Mouse (Mus musculus) spleen, postnatal 36 days (tissue): ENCODE results near the gene Sgta.
"Not testable (repeated sequence)": the region's sequence is repeated elsewhere in the genome, so short reads cannot be mapped to it uniquely, and the experiment has no call there.

Experiments used
- DNase-seq, 2 experiments: peaks; one replicate each; pipeline ENCODE4 v3.0.0; 2022; ENCODE audit warnings: low spot score in 2 of 2, mixed read lengths in 1 of 2

Sgta gene

DNA sequence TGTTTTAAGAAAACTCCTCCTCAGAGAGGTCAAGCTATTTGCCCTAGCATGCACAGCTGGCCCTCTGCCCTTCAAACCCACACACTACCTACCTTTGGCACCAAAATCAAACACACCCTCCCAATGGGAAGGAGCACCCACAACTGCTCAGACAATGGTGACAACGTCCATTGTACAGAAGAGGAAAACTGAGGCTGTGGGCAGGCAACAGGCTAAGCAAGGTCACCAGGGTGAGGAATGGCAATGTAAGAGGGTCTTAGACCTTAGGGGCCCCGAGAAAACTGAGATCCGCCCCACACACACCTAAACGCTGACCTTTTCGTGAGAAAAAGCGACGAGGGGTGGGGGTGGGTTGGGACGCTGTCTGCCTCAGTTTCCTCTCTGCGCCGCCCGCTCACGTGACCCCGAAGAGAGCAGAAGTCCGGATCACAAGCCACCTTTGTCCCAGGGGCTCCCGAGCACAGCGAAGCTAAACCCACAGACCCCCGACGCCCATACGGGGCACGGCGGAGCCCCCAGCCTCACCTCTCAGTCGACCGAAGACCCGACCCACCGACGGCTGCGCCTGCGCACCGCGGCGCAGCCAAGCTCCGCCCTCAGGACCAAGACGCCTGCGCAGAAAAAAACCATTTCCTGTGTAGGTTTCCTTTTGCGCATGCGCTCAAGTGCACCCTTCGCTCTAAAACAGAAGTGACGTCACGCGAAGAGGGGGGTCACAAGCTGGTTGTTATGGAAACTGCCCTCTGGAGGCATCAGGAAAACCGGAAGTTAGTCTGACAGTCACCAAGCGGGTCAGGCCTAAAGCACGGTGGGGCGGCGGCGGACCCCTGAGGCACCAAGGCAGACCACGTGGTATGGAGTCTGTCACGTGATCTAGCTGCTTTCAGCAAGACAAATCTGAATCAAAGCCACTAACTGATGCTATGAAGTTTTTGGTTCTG lies at the start of gene Sgta:
Sgta (minus strand) TSS at position 579 of the 941 bp plus-strand sequence.
- peak; percentile 97 to 98 for DNase-seq

DNA sequence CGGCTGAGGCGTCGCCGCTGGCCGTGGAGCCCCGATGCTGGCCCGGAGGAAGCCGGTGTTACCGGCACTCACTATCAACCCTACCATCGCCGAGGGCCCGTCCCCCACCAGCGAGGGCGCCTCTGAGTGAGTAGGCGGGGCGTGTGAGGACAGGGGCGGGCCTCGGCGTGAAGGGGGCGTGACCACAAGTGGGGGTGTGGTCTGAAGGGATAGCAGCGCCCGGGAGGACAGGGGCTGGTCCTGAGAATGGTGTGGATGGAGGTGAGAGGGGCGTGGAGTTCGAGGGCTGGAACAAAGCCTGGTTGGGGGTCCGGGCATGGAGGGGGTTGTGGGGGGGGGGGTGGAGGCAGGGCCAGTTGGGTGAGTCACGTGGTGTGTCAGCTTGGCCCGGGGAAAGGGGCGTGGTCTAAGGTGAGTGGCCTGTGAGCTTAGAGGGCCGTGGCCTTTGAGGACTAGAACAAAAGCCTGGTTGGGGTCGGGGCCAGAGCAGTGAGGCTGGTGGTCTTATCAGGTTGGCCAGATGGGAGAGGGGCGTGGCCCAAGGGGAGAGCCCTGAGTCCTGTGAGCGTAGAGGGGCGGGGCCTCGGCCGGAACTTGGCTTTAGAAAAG lies 46.2 kb upstream of the Sgta start:
- peak; percentile 80 to 88 for DNase-seq

DNA sequence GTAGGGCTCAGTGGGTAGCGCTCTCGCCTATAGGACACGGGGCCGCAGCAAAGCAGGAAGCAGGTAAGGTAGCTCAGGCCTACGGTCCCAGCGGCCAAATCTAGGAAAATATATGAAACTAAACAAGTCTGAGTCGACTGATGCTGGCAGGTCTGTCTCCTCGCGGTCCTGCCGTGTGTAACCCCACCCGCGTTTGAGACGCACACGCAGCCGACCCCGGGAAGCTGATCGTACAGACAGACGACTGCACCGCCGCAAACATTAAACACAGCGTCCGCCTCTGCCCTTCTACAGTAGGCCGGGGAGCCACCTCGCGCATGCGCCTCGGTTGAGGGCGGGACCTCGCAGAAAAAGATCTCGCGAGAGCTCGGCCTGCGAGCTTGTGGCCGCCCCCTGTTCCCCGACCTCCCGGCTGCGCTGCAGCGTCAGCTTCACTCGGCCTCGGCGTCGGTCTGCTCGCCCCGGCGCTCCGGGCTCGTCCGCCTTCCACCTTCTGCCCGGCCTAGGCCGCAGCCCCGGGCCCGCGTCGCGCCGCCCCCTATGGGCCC lies 45.7 kb upstream of the Sgta start, which contains the start of gene Map2k2:
Map2k2 (plus strand) TSS at position 351 of the 548 bp plus-strand sequence.
- DNase-seq, result peak; percentile 96 to 98

DNA sequence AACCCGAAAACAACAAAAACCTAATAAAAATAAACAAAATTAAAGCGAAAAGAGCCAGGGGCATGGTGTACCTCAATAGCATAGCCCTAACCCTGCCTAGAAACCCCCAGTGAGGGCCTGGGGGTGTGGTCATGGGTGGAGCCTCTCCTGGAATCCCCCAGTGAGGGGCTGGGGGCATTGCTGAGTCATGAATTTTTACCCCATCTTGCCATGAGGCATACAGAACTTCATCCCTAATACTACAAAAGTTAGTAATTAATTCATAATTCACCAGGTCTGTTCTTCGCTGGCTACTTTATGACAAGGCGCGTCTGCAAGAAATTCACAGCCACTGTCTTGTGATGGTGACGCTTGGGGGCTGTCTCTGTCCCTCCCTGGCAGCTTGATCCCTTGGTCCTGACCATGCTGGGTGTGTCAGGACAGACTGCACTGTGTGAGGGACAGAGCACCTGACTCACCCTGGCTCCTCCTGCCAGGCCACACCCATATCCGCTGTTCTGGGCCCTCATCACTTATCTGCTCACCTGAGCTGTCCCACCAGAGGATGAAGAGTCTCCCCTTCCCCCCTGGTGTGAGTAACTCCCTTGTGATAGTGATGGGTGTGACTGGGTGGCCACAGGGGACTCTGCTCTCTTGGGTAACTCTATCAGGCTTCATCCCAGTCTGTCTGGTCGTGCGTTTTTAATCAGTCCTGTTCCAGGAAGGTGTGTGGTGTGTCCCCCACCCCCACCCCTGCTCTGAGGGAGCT lies 35.1 kb upstream of the Sgta start:
- no peak for DNase-seq

DNA sequence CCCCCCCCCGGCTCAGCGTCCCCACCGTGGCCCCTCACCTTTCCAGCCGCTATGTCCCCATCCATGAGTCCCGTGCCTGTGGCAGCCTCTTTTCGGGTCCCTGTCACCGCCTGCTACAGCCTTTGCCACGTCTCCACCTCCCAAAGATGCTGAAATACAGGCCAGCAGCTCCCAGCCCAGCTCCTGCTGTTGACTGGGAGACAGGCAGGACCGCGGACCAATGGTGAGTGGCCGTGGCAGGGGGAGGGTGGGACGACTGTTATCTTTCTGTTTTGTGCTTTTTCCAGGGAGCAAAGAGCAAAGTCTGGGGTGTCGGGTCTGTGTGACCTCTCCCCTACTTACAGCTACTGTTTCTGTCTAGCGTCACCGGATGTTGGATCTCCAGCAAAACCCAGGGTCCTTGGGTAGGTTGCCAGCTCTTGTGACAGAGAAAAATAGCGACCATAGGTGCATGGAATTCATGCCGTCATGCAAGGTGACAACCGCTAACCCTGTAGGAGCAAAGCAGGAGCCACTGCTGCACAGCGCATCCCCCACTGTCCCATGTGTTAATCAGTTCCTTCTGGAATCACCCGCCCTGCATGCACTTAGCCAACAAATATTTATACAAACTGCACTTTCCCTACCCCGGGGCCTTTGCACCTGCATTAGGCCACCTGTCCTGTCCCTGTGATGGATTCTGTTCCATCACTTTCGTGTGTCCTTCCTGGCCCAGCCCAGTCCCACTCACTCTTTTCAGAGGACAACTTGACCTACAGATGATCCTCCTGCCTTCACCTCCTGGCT lies 32.7 kb upstream of the Sgta start:
- no peak for DNase-seq

DNA sequence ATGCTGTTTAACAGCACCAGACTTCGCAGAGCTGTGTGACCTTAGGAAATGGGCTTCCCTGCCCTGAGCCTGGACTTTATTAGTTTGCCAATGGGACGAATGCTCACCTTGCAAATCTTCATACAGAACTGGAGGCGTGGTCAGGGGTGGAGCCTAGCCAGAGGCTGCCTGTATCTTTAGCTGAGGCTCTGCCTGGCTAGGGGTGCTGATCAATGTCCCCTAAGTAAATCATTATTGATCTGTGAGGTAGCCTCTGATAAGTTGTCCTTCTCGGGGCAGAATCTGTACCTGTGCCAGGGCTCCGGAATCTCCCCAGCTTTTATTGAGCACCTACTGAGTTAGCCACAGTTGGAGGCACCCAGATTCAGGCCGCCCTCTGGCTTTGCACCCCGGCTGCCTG lies 30.6 kb upstream of the Sgta start:
- no peak for DNase-seq

DNA sequence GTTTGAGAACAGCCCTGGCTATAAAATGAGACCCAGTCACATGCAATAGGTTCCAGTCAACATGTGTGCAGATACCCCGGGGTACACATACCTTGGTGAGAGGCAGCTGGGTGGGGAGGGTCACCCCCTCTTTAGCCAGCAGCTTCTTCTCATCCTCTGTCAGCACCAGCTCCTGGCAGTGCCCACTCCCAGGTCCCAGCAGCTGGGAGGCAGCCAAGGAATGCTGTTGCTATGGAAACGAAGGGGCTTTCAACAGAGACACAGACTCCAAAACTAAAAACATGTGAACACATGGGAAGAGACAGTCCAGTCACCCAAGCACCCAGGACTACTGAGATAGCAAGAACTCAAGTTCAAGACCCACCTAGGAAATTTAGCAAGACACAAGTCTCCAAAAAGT lies 29.2 kb upstream of the Sgta start:
- no peak for DNase-seq

DNA sequence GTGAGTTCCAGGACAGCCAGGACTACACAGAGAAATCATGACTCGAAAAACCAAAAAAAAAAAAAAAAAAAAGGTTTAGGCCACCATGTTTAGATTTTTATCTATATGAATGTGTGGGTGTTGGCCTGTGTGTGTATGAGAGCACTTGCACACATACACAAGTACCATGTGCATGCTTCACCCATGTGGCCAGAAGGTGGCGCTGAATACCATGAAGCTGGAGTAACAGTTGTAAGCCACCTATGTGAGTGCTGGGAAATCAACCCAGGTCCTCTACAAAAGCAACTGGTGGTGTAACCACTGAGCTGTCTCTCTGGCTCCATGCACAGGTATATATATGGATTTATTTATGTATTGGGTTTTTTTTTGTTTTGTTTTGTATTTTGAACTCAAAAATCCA lies 27.0 kb upstream of the Sgta start:
- DNase-seq, result peak in 1 of 2 experiments; percentile 45

DNA sequence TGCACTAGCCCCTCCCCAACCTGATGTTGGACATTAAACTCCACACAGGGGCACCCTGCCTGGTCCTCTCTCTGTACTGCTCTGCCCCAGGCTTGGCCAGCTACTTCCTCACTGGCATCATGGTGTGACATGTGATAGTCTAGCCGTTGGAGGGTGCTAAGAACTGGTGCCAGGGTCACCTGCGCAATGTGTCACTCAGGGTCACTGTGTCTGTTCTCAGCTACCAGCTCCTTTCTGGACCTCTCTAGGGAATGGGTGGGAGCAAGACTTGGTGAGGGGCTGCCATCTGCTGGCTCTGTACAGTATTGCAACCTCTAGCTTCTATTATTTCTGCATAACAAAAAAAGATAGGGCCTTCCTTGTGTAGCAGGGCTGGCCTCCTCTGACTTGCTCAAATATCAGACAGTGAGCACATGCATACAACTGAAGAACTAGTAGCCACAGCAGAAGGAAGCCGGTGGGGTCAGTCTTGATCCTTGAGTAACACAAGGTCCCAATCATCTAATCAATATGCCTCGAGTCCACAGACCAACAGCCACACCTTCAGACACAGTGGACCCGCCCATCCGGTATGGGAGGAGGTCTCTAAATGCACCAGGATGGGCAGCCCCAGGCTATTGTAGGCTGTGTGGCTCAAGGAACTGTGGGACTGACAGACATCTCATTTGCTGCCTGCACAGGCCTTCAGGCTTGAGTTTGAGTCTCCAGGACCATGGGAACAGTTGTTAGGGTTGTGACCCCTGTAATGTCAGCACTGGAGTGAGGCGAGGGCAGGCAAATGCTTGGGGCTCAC lies 22.4 kb upstream of the Sgta start:
- DNase-seq, result peak; percentile 54 to 62

DNA sequence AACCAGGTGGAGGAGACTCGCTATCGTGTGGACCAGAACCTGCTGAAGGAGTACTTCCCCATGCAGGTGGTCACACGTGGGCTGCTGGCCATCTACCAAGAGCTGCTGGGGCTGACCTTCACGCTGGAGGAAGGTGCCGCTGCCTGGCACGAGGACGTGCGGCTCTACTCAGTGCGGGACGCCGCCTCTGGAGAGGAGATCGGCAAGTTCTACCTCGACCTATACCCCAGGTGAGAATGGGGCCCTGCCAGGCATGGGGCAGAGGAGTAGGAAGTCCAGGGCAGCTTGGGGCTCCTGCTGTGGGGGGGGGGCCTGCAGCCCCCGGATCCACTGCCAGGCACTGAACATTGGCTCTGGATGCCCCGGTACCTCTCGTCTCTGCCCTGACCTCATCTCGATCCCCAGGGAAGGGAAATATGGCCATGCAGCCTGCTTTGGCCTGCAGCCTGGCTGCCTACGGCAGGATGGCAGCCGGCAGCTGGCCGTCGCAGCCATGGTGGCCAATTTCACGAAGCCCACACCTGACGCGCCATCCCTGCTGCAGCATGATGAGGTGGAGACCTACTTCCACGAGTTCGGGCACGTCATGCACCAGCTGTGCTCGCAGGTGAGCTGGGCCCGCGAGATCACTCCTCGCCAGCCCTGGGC lies 20.2 kb upstream of the Sgta start:
- DNase-seq, result no peak

DNA sequence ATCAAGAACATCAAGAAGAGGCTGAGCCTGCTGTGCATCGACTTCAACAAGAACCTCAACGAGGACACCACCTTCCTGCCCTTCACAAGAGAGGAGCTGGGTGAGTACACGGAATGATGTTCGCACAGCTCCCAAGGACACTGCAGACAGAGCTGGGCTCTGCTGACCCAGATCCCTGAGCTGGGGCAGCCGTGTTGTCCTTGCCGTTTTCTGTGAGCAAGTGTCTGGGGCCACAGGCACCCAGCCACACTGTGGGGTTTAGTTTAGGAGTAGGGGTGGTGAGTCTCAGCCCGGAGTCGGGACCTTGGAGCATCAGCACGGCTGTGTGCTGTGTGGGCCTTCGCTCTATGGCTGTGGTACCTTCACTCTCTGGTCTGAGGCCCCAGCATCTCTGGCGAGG lies 17.9 kb upstream of the Sgta start:
- no peak for DNase-seq

DNA sequence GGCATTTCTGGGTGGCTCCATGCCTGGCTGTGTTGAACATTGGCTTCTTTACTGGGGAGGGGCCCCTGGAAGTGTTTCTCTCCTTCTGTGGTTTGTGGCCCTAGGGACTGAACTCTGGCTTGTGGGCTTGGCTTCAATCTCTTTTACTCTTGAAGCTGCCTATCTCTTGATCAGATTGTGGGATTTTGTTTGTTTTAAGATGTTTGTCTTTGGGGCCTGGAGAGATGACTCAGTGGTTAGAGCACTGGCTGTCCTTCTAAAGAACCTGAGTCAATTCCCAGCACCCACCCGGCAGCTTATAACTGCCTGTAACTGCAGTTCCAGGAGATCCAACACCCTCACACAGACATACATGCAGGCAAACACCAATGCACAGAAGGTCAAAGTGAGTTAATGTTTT lies 16.4 kb upstream of the Sgta start:
- DNase-seq, result no peak

DNA sequence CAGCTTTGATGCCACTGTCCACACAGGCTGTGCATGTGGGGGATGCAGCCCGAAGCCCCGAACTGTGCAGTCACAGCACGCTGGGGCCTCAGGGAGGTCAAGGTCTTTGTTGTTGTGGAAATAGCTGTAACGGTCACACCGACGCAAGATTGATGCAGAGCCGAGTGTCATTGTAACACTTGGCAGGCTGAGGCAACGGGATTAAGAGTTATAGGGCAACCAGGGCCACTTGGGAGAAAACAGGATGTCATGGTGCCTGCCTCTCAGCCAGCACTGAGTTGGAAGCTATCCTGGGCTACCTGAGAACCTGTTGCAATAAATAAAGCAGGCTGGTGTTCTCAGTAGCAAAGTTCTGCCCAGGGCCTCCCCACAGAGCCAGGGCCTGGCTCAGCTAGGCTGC lies 15.8 kb upstream of the Sgta start:
- DNase-seq, result no peak

DNA sequence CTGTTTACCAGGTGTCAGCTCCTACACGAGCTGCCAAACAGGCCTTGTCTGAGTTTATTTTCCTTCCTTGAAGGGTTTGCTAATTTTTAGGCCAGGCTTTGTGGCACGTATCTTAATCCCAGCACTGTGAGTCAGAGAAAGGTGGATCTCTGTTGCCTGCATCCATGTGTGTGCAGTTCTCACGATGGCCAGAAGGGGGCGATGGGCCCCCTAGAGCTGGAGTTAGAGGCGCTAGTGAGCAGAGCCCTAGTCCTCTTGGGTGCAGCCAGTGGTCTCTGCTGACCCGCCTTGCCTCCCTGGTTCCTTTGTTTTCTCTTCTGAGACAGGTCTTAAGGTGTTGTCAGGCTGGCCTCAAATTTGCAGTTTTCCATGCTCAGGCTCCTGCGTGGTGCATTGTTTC lies 13.5 kb upstream of the Sgta start:
- DNase-seq, result no peak

DNA sequence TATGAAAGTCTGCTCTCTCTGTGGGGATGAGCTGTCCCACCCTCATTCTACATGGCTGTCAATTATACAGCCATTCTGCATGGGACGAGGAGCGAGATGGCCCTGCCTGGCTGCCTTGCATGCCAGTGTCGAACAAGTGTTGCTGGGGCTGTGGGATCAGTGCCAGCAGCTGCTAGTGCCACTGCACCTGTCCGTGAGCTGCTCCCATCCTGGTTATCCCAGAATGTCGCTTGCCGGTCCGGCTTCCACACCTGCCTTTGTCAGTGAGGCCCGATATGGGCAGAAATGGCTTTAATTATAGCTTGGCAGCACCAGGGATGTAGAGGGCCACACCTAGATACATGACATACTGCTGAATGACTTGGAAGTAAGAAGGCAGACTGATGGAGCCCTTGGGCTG lies 12.3 kb upstream of the Sgta start:
- DNase-seq, result no peak

DNA sequence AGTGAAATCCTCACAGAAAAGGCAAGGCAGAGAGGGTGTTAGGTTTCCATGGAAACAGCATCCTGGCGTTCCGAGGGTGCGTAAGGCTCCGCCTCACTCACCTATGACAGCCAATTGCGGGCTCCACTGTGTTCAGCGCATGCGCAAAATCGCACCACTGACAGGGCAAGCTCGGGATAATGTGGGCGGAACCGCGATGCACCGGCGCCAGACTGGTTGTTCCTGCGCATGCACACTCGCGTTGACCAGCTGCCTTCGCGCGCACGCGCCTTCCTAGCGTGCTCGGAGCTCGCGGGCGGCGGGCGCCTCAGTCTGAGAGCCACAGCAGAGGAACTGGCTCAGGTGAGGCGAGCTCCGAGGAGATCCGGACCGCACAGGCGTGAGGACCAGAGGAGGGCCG lies 9.9 kb upstream of the Sgta start, which contains the start of gene Thop1:
Thop1 (plus strand) TSS at position 200 of the 400 bp plus-strand sequence.
- DNase-seq, result peak; percentile 98 to 99

DNA sequence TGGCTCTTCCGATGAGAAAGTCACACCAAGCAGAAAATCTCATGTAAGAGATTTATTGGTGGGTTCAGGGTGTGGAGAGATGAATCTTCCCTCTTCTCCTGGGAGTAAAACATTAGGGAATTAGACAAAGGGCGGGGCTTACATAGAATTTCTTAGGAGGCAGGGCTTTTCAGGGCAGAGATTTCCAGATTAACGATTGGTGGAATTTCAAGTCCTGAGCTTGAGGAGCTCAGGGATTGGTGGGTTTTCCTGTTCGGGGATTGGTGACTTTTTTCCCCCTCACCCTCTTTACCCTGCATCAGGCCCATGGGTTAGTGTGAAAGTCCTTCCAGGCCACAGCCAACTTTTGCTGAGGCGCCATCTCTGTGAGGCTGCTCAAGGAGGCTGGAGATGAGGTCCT lies 8.7 kb upstream of the Sgta start:
- no peak for DNase-seq

DNA sequence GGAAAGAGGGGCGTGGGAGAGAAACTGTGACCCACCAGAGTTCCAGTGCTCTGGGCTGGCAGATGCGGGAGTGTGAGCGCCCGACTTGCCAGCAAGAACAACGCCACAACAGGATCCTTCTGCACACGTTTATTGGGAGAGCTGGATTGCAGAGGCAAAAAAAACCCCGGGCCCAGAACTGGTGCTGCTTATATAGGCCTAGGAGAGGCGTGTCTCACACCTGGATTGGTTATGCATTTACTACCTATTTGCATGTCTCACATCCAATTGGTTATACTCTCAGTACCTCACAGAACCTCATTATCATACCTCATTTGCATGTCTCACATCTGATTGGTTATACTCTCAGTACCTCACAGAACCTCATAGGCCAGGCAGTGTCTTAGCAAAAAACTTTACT lies 4.5 kb upstream of the Sgta start:
- DNase-seq, result not testable (repeated sequence)

DNA sequence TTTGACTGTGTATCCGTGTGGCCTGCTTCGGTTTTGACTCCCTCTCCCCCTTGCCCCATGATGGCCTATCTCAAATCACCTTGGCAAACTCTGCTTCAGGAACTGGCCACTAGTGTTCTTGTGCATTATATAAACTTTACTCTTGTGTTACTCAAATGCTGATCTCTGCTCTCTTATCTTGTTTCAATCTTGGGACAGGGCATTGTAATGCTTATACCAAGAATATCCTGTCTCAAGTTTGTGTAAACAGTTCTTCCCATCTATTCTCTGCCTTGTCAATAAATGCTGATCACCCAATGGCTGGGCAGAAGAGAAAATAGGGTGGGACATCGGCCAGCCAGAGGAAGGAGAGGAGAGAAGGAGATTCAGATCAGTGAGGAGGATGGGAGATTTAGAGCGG lies 2.7 kb upstream of the Sgta start:
- DNase-seq, result no peak

DNA sequence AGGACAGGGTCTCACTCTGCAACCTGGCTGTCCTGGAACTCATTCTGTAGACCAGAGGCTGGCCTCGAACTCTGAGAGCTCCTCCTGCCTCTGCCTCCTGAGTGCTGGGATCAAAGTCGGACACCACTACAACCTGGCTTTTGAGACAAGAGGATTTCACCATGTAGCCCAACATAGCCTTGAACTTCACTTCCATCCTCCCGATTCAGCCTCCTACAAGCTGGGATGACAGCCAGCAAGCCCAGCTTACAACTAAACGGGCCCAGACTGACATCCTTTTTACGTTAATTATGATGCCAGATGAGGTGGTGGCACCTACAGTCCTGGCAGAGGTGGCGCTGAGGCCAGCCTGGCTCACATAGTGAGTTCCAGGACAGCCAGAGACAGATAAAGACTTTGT lies 1.1 kb downstream of the Sgta start:
- DNase-seq, result no peak
